Mouse (Mus musculus) heart, postnatal 25 days (tissue): ENCODE results near the gene Tfcp2. TPM values are rescaled to one million over a fixed set of nuclear protein-coding genes. Genes with fewer than 3 reads are reported as not detected.

Source experiments
- DNase-seq: peaks from one replicate; pipeline ENCODE4 v3.0.0; 2022; ENCODE audit warnings: low spot score
- intact Hi-C: fragments of 180-260 bp; cut with DNase I; formaldehyde crosslinking; loops from one replicate; pipeline ENCODE4 v1.15.1; 2025
- total RNA-seq, 2 experiments: library from RNA; stranded (reverse); gene quantifications; 2 replicates each; pipeline ENCODE4 v1.2.3; 2021

The Tfcp2 gene
- 10 to 100 TPM; 12.6 to 13.3 TPM for total RNA-seq

DNA sequence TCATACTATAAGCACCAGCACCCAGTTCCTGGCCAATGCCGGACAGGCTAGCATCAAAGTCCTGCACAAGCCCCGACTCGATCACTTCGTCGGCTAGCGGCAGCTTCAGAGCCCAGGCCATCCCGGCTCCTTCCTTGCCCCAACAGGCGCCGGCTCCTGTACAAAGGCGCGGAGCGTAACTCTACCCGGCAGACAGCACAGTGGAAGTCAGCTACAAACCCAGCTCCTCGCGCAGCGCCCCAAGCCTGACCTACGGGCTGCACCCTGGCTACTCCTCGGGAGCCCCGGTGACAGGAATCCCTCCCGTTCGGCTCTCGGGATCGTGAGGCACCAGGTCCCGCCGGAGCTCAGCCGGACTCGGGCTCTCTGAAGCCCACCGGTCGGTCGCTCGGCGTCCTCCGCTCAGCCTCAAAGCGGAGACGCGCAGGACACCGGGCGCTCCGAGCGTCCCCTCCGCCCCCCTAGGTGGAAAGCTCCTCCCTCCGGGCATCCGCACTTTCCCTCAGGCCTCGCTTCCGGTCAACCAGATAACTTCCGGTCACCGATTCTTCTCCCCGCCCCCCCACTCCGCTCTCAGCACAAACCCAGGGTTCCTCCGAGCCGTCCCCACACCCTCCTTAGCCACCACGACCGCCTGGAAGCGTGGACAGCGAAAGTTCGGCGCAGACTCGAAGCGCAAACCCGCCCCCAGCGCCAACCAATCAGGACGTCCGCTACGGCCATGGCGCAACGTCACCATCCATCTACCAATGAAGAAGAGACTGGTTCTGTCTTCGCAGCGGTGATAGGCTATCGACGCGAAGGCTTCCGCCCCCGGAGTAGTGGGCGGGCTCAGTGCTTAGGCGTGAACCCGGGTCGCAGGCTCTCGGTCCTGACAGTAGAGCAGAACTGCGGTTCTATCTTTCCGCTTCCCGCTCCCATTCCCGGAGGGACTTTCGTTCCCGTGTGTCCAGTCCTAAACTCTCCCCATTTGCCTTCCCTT is at the start of gene Tfcp2:
Gene Tfcp2, minus strand, starts transcription at position 683 of the 982 bp plus-strand sequence.
- DNase-seq: peak; percentile 99
- intact Hi-C loops: no loop called here

GRCm38 (mm10) chr15:100600696-100601272 is 49.0 kb upstream of the Tfcp2 start:
- intact Hi-C loops: no loop called here
- DNase-seq: no peak

DNA sequence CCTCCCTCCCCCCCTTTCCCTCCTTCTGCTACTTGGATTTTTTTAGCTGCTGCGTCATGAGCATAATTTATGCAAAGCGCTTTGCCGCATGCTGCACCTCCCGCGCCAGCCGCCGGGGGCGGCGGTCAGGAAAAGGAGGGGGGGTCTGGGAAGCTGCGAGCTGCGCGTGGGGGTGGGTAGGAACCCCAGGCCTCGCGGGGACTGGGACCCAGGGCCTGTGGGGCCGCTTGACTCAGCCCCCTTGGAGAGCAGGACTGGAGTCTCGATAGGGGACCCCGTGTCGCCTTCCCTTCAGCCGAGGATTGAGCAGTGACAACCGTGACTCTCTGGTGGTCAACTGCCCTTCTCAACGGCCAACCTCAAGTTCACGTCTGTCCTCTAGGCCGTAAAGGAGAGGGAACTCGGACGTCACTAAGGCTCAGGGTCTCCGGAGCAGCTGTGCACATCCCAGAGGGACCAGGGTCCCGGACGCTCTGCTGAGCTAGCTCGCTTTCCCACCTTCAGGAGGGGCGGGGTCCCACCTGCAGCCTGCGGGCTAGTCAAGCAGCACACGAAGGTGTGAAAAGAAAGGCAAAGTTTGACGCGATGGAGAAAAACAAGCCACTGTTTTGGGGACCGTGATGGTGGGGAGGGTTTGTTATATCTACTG is 48.4 kb upstream of the Tfcp2 start:
- peak; percentile 62 for DNase-seq
- intact Hi-C loops: no loop called here

DNA sequence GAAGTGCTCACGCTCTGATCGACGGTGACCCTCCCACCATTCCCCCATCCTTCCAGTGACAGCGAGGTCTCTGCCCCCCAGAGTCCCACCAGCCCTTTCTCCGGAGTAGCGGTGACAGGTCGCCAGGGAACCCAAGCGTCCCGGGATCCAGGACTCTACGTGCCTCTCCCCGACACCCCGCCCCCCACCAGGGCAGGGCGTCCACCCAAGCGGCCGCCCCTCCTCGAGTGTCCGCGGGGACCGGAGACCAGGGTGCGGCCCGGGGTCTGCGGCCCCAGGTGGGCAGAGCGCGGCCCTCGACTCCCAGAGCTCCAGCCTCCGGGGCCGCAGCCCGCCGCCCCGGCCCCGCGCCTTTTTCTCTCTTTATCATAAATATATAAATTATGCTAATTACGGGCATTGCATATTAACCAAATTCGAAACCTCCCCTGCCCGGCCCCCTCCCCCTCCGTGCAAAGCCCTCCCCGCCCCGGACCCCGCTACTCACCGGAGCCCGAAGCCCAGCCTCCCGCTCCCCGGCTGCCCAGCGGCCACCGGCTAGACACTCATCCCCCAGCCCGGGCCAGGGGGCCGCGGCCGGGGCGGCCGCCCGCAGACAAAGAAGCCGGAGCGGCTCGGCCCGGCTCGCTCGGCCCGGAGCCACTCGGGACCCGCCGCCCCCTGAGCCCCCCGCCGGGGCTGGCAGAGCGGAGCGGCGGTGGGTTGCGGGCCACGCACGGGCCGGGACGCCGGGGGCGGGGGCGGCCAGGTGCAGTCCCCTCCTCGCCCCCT is 47.7 kb upstream of the Tfcp2 start, which contains the start of gene Pou6f1:
Gene Pou6f1, minus strand, starts transcription at position 709 of the 771 bp plus-strand sequence.
- peak; percentile 39 for DNase-seq
- intact Hi-C loops: loop anchor here (2.0 kb wide), 1 partner anchor 13 kb away; no protein-coding TSS in a partner anchor

DNA sequence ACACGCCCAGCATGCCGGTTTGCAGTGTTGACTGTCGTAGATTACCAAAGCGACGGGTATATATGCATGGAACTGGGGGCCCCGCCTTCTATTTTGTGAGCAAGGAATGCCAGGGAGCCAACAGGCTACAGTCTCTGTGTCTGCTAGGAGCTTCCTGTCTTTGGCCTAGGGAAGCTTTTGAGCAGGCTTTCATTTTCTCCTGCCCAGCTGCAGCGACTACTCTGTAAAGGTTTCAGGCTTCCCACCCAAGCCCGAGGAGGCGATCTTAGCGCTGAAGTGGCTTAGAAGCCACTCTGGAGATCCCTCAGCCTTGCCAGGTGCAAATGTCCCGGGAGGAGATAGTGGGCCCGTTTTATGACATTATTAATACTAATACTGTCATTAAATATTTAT is 47.1 kb upstream of the Tfcp2 start:
- no peak for DNase-seq
- intact Hi-C loops: loop anchor here (2.0 kb wide), 1 partner anchor 14 kb away; no protein-coding TSS in a partner anchor

- intact Hi-C loops: loop anchor here (2.0 kb wide), 1 partner anchor 14 kb away; no protein-coding TSS in a partner anchor
- no peak for DNase-seq
These were observed 46.6 kb upstream of the Tfcp2 start for GRCm38 (mm10) chr15:100598287-100598882.

DNA sequence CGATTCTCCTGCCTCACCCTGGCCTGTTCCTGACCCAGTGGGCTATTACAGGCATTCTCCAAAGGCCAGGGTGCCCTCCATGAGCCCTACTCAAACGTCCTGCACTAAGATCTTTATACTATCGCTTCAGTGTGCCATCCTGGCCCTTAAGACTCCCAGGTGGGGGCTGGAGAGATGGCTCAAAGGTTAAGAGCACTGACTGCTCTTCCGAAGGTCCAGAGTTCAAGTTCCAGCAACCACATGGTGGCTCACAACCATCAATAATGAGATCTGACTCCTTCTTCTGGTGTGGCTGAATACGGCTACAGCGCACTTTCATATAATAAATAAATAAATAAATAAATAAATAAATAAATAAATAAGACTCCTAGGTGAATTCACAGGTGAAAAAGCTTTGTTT is 41.0 kb upstream of the Tfcp2 start:
- intact Hi-C loops: no loop called here
- no peak for DNase-seq

DNA sequence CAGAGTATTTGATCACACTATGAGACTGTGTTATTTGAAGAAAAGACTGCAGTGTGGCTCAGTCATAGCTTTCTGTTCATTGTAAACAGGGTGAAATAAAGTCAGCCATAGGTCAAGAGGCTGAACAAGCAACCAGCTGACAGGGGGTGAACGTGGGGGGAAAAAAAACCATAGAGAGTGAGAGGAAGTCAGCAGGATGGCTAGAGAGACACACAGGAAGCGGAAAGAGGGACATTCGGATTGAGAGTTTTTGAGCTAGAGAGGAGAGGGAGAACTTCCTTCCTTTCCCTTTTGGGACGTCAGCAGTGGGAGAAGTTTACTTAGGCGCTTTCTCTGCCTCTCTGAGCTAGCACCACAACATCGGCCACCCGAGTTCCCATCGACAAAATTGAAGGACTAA is 38.6 kb upstream of the Tfcp2 start:
- intact Hi-C loops: no loop called here

GRCm38 (mm10) chr15:100588297-100588696 is 36.5 kb upstream of the Tfcp2 start:
- DNase-seq: no peak
- intact Hi-C loops: no loop called here

More for the DNA sequence above, 38.6 kb upstream of the Tfcp2 start:
- no peak for DNase-seq

DNA sequence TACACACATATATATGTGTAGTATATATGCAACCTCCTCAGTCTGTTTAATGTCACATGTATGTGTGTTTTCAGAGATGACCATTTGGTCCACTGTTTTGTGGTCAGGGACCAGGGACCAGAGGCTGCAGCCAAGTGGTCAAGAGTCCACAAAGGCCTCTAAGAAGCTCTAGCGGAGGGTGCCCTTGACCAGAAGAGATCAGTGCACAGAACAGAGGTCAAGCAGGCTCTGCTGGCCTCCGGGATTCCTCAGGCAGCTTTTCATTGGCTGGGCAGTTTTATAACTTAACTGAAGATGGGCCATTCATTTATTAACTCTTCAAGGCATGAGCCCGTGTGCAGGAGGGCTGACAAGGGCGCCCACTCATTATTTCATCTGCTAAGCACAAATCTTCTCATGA is 35.4 kb upstream of the Tfcp2 start:
- DNase-seq: no peak
- intact Hi-C loops: no loop called here

DNA sequence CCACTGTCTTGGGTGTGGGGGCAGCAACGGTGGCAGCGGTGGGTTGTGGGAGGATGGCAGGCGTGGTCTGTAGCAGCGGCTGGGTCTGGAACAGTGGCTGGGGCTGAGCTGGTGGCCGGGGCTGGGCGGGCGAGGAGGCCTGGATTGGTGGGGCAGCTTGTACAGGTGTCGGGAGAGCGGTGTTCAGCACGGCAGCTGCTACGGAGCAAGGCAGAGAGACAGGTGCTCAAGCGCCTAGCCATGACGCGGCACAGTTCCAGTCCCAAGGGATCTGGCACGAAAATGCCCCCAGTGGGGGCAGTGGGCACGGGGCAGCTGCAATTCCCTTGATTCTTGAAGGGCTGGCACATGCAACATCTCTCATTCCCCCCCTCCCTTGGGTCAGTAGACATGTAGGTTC is 34.1 kb upstream of the Tfcp2 start:
- no peak for DNase-seq
- intact Hi-C loops: no loop called here

GRCm38 (mm10) chr15:100580108-100580507 is 28.3 kb upstream of the Tfcp2 start:
- DNase-seq: no peak
- intact Hi-C loops: no loop called here

GRCm38 (mm10) chr15:100577972-100578371 is 26.2 kb upstream of the Tfcp2 start:
- no peak for DNase-seq
- intact Hi-C loops: no loop called here

- no peak for DNase-seq
- intact Hi-C loops: no loop called here
These were observed 25.0 kb upstream of the Tfcp2 start for GRCm38 (mm10) chr15:100576810-100577209.

- no peak for DNase-seq
- intact Hi-C loops: no loop called here
These were observed 24.6 kb upstream of the Tfcp2 start for GRCm38 (mm10) chr15:100576392-100576791.

- intact Hi-C loops: no loop called here
- DNase-seq: no peak
These were observed 23.6 kb upstream of the Tfcp2 start for GRCm38 (mm10) chr15:100575366-100575765.

GRCm38 (mm10) chr15:100574378-100574777 is 22.6 kb upstream of the Tfcp2 start:
- no peak for DNase-seq
- intact Hi-C loops: no loop called here

GRCm38 (mm10) chr15:100573946-100574345 is 22.1 kb upstream of the Tfcp2 start:
- no peak for DNase-seq
- intact Hi-C loops: no loop called here

GRCm38 (mm10) chr15:100569239-100569638 is 17.4 kb upstream of the Tfcp2 start:
- DNase-seq: no peak
- intact Hi-C loops: no loop called here
